Comparison of ENCODE assay signal across 7 mouse cellular contexts in the genomic region with DNA sequence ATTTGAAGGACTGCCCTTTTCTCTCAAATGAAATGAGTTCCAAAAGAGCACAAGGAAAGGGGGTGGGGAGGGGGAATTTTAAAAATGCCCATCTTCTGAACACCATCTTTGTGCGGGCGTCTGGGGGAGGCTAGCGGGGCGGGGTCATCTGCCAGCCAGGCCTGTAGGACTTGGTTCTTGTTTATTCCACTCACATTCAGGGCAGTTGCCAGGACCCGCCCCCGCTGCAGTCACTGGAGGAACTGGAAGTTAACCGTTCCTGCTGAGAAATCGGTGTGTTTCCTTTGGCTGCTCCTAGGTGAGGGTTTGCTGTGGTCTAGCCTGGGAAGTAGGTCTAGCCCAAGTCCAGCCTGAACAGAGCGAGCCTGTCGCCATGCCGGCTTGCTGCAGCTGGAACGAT. TPM values are rescaled to one million over a fixed set of nuclear protein-coding genes. Genes with fewer than 3 reads are reported as not detected.
DNase-seq lines count a peak whose midpoint lies in the region; ATAC-seq and TF ChIP-seq lines count a peak whose summit lies in the region.

A gene (plus strand): TSS at position 211 of the 400 bp plus-strand sequence.

- no peak for ATAC-seq in CD4-positive, CD25-positive, alpha-beta regulatory T cell, adult 4 months
- no peak for ATAC-seq in hindbrain, embryonic 13.5 days (ENCODE audit: low FRiP score)
- ATAC-seq in midbrain, embryonic 15.5 days (replicated peaks): no peak
- peak; percentile 36; the same call in 1 of the 2 replicates for ATAC-seq in stomach, postnatal 0 days (ENCODE audit: low FRiP score, low TSS enrichment)

- peak within 1 kb of the TSS; percentile 26 to 38; a peak in 3 of 4 replicates for H3K4me3 ChIP-seq in ES-E14 (ENCODE audit: insufficient read depth in 1 of 2, low read depth in 1 of 2, low read length in 2 of 2, poor library complexity in 1 of 2, severe bottlenecking in 1 of 2)
- H3K4me3 ChIP-seq in hindbrain, embryonic 13.5 days: peak within 1 kb of the TSS; percentile 15
- no peak within 1 kb of the TSS for H3K4me3 ChIP-seq in midbrain, embryonic 15.5 days
- peak within 1 kb of the TSS; percentile 12; the same call in 1 of the 2 replicates for H3K4me3 ChIP-seq in stomach, postnatal 0 days (ENCODE audit: low read depth, low read length)

- peaks cover 4 to 9% of the 10 kb centered on the region in 2 experiments; a peak in 3 of 4 replicates for H3K4me1 ChIP-seq in ES-E14 (ENCODE audit: control insufficient read depth in 2 of 2, insufficient read depth in 2 of 2, low read length in 2 of 2, poor library complexity in 1 of 2)
- H3K4me1 ChIP-seq in hindbrain, embryonic 13.5 days (replicated peaks): peaks cover 15% of the 10 kb centered on the region; the same call in 1 of the 2 replicates
- H3K4me1 ChIP-seq in midbrain, embryonic 15.5 days: no peaks in the 10 kb centered on the region
- H3K4me1 ChIP-seq in stomach, postnatal 0 days (replicated peaks; ENCODE audit: control insufficient read depth, insufficient read depth): no peaks in the 10 kb centered on the region

- TF ChIP-seq CTCF in stomach, postnatal 0 days (IDR thresholded peaks at IDR 0.05; ENCODE audit: low read depth): no peak

- WGBS in hindbrain, embryonic 13.5 days: 60% methylated on average over 12 of the region's 12 CpGs
- 69% methylated on average over 12 of the region's 12 CpGs for WGBS in midbrain, embryonic 15.5 days
- 44% methylated on average over 12 of the region's 12 CpGs for WGBS in stomach, postnatal 0 days

- H3K9me3 ChIP-seq in ES-E14 (ENCODE audit: control insufficient read depth, insufficient read depth, low read depth, low read length): no peaks in the 10 kb centered on the region
- H3K9me3 ChIP-seq in hindbrain, embryonic 13.5 days: no peaks in the 10 kb centered on the region
- H3K9me3 ChIP-seq in midbrain, embryonic 15.5 days: no peaks in the 10 kb centered on the region
- no peaks in the 10 kb centered on the region for H3K9me3 ChIP-seq in stomach, postnatal 0 days (ENCODE audit: control insufficient read depth, low read length)

- no peaks in the 10 kb centered on the region for H3K27me3 ChIP-seq in hindbrain, embryonic 13.5 days
- H3K27me3 ChIP-seq in midbrain, embryonic 15.5 days (replicated peaks): no peaks in the 10 kb centered on the region
- H3K27me3 ChIP-seq in stomach, postnatal 0 days (ENCODE audit: control insufficient read depth, insufficient read depth, low read length): no peaks in the 10 kb centered on the region

- H3K36me3 ChIP-seq in ES-E14 (ENCODE audit: control insufficient read depth, insufficient read depth, low read length, poor library complexity, severe bottlenecking): no peaks in the 10 kb centered on the region; the same call in 1 of the 2 replicates
- no peaks in the 10 kb centered on the region for H3K36me3 ChIP-seq in hindbrain, embryonic 13.5 days
- no peaks in the 10 kb centered on the region for H3K36me3 ChIP-seq in midbrain, embryonic 15.5 days (replicated peaks)
- H3K36me3 ChIP-seq in stomach, postnatal 0 days (ENCODE audit: control insufficient read depth, insufficient read depth, low read length): no peaks in the 10 kb centered on the region

- no peak for TF ChIP-seq EP300 in stomach, postnatal 0 days (optimal IDR thresholded peaks at IDR 0.05)

- intact Hi-C loops in left cerebral cortex, postnatal 25 days (cut with DNase I): loop anchor here (5.0 kb wide), 1 partner anchor 84 kb away; no protein-coding TSS in a partner anchor

- H3K4me2 ChIP-seq in hindbrain, embryonic 13.5 days: peak within 1 kb of the TSS; percentile 23
- peak within 1 kb of the TSS; percentile 0; the same call in 1 of the 2 replicates for H3K4me2 ChIP-seq in midbrain, embryonic 15.5 days
- peak within 1 kb of the TSS; percentile 23 for H3K4me2 ChIP-seq in stomach, postnatal 0 days (replicated peaks; ENCODE audit: low read depth)

- peak within 1 kb of the TSS; percentile 36 for H3K9ac ChIP-seq in ES-E14 (ENCODE audit: insufficient read depth, low read depth, low read length, poor library complexity, severe bottlenecking)
- H3K9ac ChIP-seq in hindbrain, embryonic 13.5 days: peak within 1 kb of the TSS; percentile 49; the same call in 1 of the 2 replicates
- no peak within 1 kb of the TSS for H3K9ac ChIP-seq in midbrain, embryonic 15.5 days
- peak within 1 kb of the TSS; percentile 35 for H3K9ac ChIP-seq in stomach, postnatal 0 days (ENCODE audit: low read length)

- H3K27ac ChIP-seq in ES-E14 (ENCODE audit: insufficient read depth, low read depth, low read length, poor library complexity, severe bottlenecking): no peak within 1 kb of the TSS
- H3K27ac ChIP-seq in hindbrain, embryonic 13.5 days: peak within 1 kb of the TSS; percentile 71
- no peak within 1 kb of the TSS for H3K27ac ChIP-seq in midbrain, embryonic 15.5 days
- H3K27ac ChIP-seq in stomach, postnatal 0 days (replicated peaks): peak within 1 kb of the TSS; percentile 59

- in situ Hi-C loops in ES-E14 (cut with MboI; ENCODE audit: low sequenced_read_pairs in 2 of 2, unreplicated experiment in 2 of 2): no loop called here

- DNase-seq in ES-E14 (ENCODE audit: low read depth, low spot score): no peak
- DNase-seq in frontal cortex, postnatal 10 days (ENCODE audit: low spot score in 2 of 2): peak; percentile 63 to 75
- DNase-seq in left cerebral cortex, postnatal 25 days (ENCODE audit: low spot score in 2 of 2): peak; percentile 48 to 78
- peak; percentile 56 for DNase-seq in stomach, postnatal 0 days (ENCODE audit: low spot score)

TF ChIP-seq in ES-E14, 5 proteins besides CTCF, POLR2A, EP300 and RAD21:
- TF ChIP-seq ZNF384 (IDR thresholded peaks at IDR 0.05; ENCODE audit: low read depth, low read length): no peak
- TF ChIP-seq CHD2 (IDR thresholded peaks at IDR 0.05; ENCODE audit: low read depth, low read length): no peak
- TF ChIP-seq ZC3H11A (IDR thresholded peaks at IDR 0.05; ENCODE audit: borderline replicate concordance, low read depth, low read length): no peak
- no peak for TF ChIP-seq HCFC1 (IDR thresholded peaks at IDR 0.05; ENCODE audit: borderline replicate concordance, insufficient read depth, low read length)
- no peak for TF ChIP-seq MAFK (IDR thresholded peaks at IDR 0.05; ENCODE audit: insufficient read depth, low read depth, low read length)
TF ChIP-seq in ES-E14: peak in this region for 0.

RNA-seq across cellular contexts. Expression of the gene that starts here (rescaled TPM):
- polyA plus RNA-seq in CD4-positive, CD25-positive, alpha-beta regulatory T cell, adult 4 months (2017; shearing (Covaris generic)): 100 to 1,000 TPM in 1 of 2 experiments, 10 to 100 TPM in 1; 64.6 to 103 TPM
- total RNA-seq in ES-E14 (2012; rRNA removed): 10.5 and 13.5 TPM in 2 replicates
- 5.6 and 6.5 TPM in 2 replicates for polyA plus RNA-seq in hindbrain, embryonic 13.5 days (2015; fragmentation: Nextera tagmentation; extraction: Ambion mirVana)
- 1 to 10 TPM; 7.9 to 8.3 TPM for total RNA-seq in left cerebral cortex, postnatal 25 days (2021)
- polyA plus RNA-seq in midbrain, embryonic 15.5 days (2015; fragmentation: Nextera tagmentation; extraction: Ambion mirVana): 2.9 and 3.0 TPM in 2 replicates
- polyA plus RNA-seq in stomach, postnatal 0 days (2015; fragmentation: Nextera tagmentation; extraction: Ambion mirVana): 2.1 and 2.7 TPM in 2 replicates

Comparison
In these comparisons a context has a peak if more than half of its experiments do, and no peak if none do; other contexts are left out.
1. H3K27ac ChIP-seq: peak in hindbrain, embryonic 13.5 days (single experiment) and stomach, postnatal 0 days (single experiment); none in ES-E14 (single experiment) and midbrain, embryonic 15.5 days (single experiment).
2. Peak in every context shown above with its lines, with median percentiles within 50 percentile points of each other: H3K4me2 ChIP-seq.